8 mouse cellular contexts compared by ENCODE assay signal in the genomic region with DNA sequence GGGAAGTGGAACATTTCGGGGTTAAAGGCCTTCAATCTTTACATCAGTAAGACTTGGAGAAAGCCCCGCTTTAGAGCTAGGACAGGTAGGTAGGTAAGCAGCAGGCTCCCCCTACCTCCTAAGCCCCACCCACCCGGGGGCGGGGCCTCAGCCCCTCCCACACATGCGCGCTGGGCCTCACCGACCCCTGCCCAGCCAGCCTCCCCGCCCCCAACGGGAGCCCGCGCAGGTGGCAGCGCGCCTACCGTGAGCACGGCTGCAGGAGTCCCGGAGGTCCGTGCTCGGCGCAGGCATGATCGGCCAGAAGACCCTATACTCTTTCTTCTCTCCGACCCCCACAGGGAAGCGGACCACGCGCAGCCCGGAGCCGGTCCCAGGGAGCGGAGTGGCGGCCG. TPM values are rescaled to one million over a fixed set of nuclear protein-coding genes. Genes with fewer than 3 reads are reported as not detected.
DNase-seq lines count a peak whose midpoint lies in the region; TF ChIP-seq lines count a peak whose summit lies in the region.

A gene (plus strand): TSS at position 176 of the 395 bp plus-strand sequence.

- peak within 1 kb of the TSS; percentile 69 for H3K9ac ChIP-seq in heart, adult 2 months (ENCODE audit: low read depth, low read length)

- H3K4me1 ChIP-seq in heart, adult 2 months (ENCODE audit: control insufficient read depth, insufficient read depth, low read length): peaks cover 1% of the 10 kb centered on the region

- TF ChIP-seq EP300 in heart, adult 2 months (IDR thresholded peaks at IDR 0.05; ENCODE audit: insufficient read depth, low read depth, low read length): no peak

- H3K27me3 ChIP-seq in heart, adult 2 months (ENCODE audit: control insufficient read depth, insufficient read depth, low read length): no peaks in the 10 kb centered on the region
- H3K27me3 ChIP-seq in splenic B cell, adult 2 months (ENCODE audit: control insufficient read depth, insufficient read depth, low read length, poor library complexity, severe bottlenecking): no peaks in the 10 kb centered on the region

- H3K4me3 ChIP-seq in heart, adult 2 months: peak within 1 kb of the TSS; percentile 73

- no peak for TF ChIP-seq POLR2A in heart, adult 2 months (IDR thresholded peaks at IDR 0.05; ENCODE audit: insufficient read depth, low read depth, low read length)

- no peak for TF ChIP-seq CTCF in heart, adult 2 months (IDR thresholded peaks at IDR 0.05)

- peak; percentile 37 for DNase-seq in right cerebral cortex, postnatal 14 days
- DNase-seq in right cerebral cortex, adult 18-20 months: no peak
- peak; percentile 70 for DNase-seq in cerebellum, adult 9-11 months
- DNase-seq in heart, adult 2 months: no peak
- DNase-seq in kidney, adult 9 months: peak; percentile 51
- peak; percentile 51 for DNase-seq in lung, postnatal 10 days
- peak; percentile 82 for DNase-seq in splenic B cell, adult 2 months (ENCODE audit: low read depth, low spot score)
- DNase-seq in left cerebral cortex, postnatal 36 days (ENCODE audit: low spot score in 2 of 2): no peak

- peak within 1 kb of the TSS; percentile 84 for H3K27ac ChIP-seq in heart, adult 2 months

- no peaks in the 10 kb centered on the region for H3K79me2 ChIP-seq in heart, adult 2 months (replicated peaks; ENCODE audit: control insufficient read depth, insufficient read depth, low read length)

- no peaks in the 10 kb centered on the region for H3K36me3 ChIP-seq in heart, adult 2 months (ENCODE audit: control insufficient read depth, insufficient read depth, low read length)
- no peaks in the 10 kb centered on the region for H3K36me3 ChIP-seq in splenic B cell, adult 2 months (ENCODE audit: control insufficient read depth, insufficient read depth, low read length, poor library complexity, severe bottlenecking)

- 3% methylated on average over 29 of the region's 29 CpGs for WGBS in heart, adult 2 months

- intact Hi-C loops in heart, adult 2 months (cut with DNase I): no loop called here
- intact Hi-C loops in left cerebral cortex, postnatal 36 days (cut with DNase I): loop anchor here (10.0 kb wide), 1 partner anchor 175 kb away; no protein-coding TSS in a partner anchor

RNA-seq across cellular contexts. Expression of the gene that starts here (rescaled TPM):
- total RNA-seq in heart, adult 2 months (2021): 10 to 100 TPM; 27.1 to 32.1 TPM
- polyA plus RNA-seq in heart, adult 2 months (2012; rRNA removed): 24.4 and 28.3 TPM in 2 replicates
- 1 to 10 TPM; 3.3 to 5.3 TPM for total RNA-seq in left cerebral cortex, postnatal 36 days (2021)

Comparison
In these comparisons a context has a peak if more than half of its experiments do, and no peak if none do; other contexts are left out.
1. RNA of the gene that starts here (total RNA-seq): 27.1 to 32.1 TPM in heart, adult 2 months; 3.3 to 5.3 TPM in left cerebral cortex, postnatal 36 days; every median in the first group is over 4 times any median in the second.
2. DNase-seq: peak in right cerebral cortex, postnatal 14 days (single experiment), cerebellum, adult 9-11 months (single experiment), kidney, adult 9 months (single experiment), lung, postnatal 10 days (single experiment) and splenic B cell, adult 2 months (single experiment); none in right cerebral cortex, adult 18-20 months (single experiment), heart, adult 2 months (0 of 2) and left cerebral cortex, postnatal 36 days (0 of 2).